Mouse (Mus musculus) neural tube, embryonic 10.5 days (tissue): ENCODE measurements around the gene Flt3l.
A peak's percentile ranks its signal among the peaks of the same experiment; 100 is the strongest.
"Not testable (repeated sequence)": the region's sequence is repeated elsewhere in the genome, so short reads cannot be mapped to it uniquely, and the experiment has no call there.

Experiments
- DNase-seq: peaks from one replicate; pipeline ENCODE4 v3.0.0-alpha.2; 2017; ENCODE audit warnings: low spot score; ENCODE audit errors: extremely low spot score

Gene Flt3l

DNA sequence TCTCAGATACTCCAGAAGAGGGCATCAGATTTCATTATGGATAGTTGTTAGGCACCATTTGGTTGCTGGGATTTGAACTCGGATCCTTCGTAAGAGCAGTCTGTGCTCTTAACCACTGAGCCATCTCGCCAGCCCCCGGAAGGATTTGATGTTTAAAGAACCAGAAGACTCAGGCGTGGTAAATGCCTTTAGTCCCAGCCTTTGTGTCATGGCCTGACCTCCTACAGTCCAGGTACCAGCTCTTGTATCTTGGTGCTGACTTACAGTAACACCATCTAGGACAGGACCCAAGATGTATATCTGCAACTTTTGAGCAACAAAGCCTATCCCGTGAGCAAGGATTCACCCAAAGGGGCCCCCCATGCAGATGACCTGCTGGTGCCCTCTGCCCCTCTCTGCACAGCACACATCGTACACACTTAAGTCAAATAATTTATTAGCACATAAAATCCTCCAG lies 11.1 kb downstream of the Flt3l start:
- DNase-seq, result peak; percentile 64

DNA sequence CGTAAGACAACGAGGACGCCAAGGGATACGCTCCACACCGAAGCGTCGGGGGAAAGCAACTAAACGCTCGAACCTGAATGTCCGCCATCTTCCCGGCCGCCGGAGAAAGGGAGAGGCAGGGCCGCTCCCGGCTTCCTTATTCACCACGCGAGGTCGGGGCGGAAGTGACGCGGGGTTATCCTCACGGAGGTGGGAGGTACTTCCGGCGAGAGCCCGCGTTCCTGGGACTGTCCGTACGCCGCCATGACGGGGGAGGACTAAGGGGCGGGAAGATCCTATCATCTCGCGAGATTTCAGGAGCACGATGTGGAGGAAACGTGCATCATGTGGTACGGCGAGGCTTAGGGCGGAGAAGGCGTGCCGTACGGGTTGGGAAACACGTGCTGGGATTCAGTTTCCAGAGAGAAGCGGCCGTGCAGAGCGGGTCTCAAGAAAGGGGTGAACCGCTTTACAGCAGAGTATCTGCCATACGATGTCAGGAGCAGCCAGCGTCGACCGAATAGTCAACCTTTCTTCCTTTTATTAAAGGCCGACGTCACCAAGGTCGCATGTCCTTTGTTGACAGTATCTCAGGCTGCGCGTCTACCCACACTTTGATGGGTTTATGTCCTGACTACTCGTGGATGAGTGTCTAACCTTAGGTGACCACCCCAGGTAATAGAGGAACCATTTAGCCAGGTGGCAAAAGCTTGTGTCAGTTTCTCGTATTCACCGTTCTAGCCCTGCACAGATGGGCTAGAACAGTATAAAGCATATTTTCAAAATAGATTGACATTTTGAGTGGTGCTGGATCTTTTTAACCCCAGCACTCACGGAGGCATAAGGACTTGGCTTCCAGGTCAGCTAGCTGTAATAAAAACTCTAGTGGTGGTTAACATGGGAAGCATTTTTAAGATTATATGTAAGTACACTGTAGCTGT lies 11.7 kb downstream of the Flt3l start, which contains the start of gene Rps11:
Gene Rps11 (minus strand): TSS at position 216 of the 920 bp plus-strand sequence.
- peak; percentile 100 for DNase-seq

DNA sequence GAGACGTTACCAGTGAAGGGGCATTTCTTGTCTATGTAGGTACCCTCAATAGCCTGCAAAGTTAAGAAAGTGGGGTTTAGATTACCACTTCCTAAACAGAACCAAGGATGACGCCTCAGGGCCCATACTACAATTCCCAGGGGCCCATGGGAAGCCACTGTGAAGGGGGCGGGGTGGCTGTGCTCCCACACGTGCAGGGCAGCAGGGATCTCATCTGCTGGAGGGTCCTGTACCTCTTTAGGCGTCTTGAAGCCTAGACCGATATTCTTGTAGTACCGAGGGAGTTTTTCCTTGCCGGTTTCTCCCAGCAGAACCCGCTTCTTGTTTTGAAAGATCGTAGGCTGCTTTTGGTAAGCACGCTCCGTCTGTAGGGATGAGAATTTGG lies 13.1 kb downstream of the Flt3l start:
- DNase-seq, result no peak

DNA sequence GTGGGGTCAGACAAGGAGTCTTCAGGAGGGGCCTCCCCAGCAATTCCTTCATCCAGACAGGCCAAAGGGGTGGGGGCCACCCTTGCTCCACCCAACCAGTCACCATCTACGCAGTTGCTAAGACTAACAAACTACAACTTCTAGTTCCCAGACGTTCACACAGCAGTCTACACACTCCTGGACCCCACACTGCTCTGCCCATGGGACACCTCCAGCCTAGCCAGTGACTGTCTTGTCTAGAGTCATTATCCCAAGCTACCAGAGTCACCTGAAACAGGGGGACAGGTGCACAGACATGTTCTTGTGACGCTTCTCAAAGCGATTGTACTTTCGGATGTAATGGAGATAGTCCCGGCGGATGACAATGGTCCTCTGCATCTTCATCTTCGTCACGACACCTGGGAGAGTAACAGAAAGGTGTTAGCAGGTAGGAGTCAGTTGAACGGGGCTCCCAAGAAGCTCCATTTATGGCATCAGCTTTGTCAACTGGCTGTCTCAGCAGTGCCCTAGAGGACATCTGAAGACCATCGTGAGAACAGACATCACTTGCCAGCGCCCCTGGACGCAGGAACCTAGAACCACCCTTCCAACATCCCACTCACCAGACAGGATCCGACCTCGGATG lies 13.6 kb downstream of the Flt3l start:
- DNase-seq, result no peak

DNA sequence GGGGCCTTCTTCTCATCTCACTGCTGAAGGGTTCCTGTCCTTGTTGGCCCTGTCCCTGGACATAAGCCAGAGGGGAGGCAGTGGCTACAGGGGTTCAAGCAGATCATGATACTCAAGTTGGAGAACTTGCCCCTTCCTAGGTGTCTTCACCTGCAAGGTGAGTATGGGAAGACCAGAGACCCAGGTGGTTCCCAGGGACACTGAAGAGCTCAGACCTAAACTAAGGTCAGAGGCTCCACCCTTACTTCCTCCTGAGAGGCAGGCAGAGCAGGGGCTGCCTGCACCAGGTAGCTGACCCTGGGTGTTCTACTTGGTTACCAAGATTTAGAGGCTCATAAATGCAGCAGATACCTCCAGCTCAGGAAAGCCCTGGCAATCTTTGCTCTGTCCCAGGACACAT lies 14.3 kb downstream of the Flt3l start:
- no peak for DNase-seq

- no peak for DNase-seq
These were observed 14.8 kb downstream of the Flt3l start for GRCm38 (mm10) chr7:45121404-45121803.

DNA sequence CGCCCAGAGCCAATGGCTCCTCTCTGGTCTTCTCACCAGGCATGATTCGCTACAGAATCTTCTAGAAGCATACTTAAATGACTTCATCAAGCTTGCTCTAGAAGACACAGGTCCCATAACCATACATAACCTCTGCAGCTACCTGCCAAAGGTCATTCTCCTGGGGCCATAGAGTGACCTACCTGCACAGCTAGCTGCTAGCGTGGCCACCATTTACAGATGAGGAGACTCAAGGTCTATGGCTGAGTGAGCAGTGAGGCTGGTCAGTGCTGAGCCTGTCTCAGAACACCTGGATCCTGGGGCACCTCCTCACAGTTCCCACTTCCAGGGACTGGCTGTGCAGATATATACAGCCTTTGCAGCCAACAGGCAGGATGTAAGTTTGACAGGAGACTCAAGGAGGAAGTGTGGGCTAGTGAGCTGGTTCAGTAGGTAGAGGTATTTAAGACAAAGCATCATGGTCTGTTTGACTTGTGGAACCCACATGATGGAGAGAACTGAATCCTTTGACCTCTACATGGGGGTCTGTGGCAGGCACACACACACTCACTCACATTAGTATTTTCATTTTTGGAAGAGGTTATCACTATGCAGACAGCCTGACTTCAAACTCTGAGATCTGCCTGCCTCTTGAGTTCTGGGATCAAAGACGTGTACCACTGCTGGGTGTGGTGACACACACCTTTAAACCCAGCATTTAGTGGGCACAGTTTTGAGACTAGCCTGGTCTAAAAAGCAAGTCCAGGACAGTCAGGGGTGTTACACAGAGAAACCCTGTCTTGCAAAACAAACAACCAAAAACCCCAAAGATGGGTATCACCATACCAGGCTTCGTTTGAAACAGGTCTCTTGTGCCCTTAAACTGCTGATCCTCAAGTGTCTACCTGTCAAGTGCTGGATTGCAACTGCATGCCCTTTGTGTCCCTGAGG lies 16.2 kb downstream of the Flt3l start:
- DNase-seq, result no peak

- DNase-seq, result no peak
These were observed 17.9 kb downstream of the Flt3l start for GRCm38 (mm10) chr7:45118336-45118735.

- no peak for DNase-seq
These were observed 18.7 kb downstream of the Flt3l start for GRCm38 (mm10) chr7:45117566-45117965.

DNA sequence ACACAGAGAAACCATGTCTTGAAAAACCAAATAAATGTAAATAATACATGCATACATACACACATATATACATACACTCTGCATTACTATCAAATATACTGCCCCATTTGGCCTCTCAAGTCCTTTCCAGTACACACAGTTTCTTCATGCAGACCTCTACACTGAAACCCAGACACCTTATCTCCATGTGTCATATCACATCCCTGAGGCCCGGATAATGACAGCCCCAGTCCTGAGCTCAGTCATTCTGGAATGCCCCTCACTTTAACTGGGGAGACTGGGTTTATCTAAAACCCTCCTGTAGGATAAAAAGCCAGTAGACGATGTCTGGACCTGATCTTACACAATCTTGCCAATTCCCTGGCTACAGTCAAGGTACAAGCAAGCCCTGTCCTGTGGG lies 22.8 kb downstream of the Flt3l start:
- no peak for DNase-seq

- no peak for DNase-seq
These were observed 23.7 kb downstream of the Flt3l start for GRCm38 (mm10) chr7:45112529-45112928.

- DNase-seq, result no peak
These were observed 24.3 kb downstream of the Flt3l start for GRCm38 (mm10) chr7:45111940-45112339.

- not testable (repeated sequence) for DNase-seq
These were observed 26.1 kb downstream of the Flt3l start for GRCm38 (mm10) chr7:45110089-45110488.

DNA sequence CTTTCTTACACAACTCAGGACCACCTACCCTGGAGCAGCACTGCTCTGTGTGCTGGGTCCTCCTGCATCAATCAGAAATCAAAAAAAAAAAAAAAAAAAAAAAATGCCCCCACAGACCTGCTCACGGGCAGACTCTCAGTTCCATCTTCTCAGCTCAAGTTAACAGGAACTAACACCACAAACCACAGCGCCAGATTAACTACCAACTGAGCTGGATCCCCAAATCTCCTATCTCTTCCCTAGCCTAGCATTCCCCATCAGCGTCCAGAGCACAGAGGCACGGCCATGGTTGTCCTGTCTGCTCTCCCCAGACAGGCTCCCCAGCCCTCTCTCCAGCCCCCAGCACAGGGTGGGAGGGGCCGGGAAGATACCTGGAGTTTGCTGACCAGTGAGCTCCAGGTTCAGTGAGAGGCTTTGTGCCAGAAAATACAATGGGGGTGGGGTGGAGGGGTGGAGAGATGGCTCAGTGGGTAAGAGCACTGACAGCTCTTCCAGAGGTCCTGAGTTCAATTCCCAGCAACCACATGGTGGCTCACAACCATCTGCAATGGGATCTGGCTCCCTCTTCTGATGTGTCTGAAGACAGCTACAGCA lies 29.1 kb downstream of the Flt3l start:
- no peak for DNase-seq

GRCm38 (mm10) chr7:45106441-45106840 lies 29.8 kb downstream of the Flt3l start:
- DNase-seq, result peak; percentile 44

DNA sequence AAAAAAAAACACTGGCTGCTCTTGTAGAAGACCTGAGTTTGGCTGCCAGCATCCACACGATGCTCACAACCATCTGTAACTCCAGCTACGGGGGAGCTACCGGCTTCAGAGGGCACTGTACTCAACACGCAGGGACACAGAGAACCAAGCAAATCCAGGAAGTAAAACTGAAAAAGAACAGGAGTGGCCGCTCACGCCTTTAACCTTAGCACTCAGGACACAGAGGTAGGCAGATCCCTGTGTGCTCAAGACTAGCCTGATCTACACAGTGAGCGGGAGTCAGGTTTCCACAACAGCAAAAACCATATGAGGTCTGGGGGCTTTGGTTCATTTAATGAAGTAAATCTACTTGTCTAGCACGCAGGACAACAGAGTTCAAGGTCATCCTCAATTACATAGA lies 30.7 kb downstream of the Flt3l start:
- DNase-seq, result no peak

DNA sequence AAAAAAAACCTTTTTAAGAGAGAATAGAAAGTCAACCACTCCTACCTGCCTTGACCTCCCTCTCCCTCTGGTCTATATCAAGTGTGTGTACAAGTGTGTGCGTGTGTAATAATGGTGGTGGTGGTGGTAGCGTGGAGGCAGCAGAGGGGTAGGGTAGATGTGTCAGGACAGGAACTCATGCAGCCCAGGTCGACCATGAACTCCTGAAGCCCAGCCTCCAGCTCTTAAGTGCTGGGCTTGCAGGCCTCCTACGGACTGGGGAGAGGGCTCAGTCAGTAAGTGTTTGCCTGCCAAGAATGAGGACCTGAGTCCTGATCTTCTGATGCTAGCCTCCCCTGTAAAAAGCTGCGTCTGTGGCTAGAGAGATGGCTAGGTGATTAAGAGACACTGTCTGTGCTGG lies 31.3 kb downstream of the Flt3l start:
- no peak for DNase-seq

DNA sequence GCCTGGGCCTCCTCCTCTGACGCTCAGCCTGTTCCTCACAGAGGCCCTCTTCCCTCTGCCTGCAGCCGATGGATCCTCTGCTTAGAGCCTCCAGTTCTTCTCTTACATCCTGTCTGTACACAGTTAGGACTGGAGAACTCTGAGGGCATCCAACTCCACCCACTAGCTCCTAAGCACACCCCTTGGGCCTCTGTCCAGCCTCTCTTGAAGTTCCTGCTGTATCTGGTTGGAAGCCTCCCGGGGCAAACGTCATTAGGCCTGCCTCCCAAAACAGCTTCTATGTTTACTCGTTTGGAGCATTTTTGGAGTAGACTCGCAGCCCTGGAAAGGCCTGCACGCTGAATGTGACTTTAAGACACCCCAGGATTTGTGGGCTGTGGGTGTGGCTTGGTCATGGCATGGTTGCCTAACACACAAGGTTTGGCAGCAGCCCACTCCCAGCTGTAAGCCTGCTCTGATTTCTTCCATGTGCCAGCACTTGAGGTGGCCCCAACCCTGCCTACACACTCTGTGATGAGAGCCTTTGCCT lies 32.5 kb downstream of the Flt3l start, which contains the start of gene Fcgrt:
Gene Fcgrt (minus strand): TSS at position 200 of the 529 bp plus-strand sequence.
- no peak for DNase-seq

DNA sequence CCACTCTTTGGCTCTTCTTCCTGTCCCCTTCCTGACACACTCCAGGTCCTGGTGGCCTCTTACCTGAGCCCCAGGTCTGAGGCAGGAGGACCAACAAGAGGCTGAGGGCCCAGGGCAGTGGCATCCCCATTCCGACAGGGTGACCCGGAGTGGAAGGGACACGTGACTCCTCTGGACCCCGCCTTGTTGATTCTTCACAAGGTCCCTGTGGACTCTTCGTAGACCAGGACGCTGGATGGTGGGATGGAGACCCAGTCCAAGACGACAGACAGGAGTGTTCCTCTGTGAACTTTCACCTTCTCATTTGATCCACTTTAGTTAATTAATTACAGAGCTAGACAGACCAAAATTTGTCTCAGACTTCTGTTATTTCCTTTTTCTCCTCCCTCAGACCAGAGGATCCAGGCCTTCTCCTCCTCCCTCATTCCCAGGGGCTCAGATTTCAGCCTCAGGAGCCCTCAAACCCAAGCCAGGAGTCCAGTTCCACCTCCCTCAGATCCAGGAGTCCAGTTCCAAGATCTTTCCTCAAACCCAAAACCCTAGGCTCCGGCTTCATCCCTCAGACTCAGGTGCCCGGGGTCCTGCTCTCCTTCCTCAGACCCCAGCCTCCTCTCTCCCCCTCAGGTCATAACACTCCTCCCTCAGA lies 33.2 kb downstream of the Flt3l start:
- DNase-seq, result no peak

- no peak for DNase-seq
These were observed 33.8 kb downstream of the Flt3l start for GRCm38 (mm10) chr7:45102441-45102840.
